Mouse (Mus musculus) neural tube, embryonic 13.5 days (tissue): Measurements from ENCODE around the gene Nr4a3. TPM values are rescaled to one million over a fixed set of nuclear protein-coding genes. Genes with fewer than 3 reads are reported as not detected.

Experiments used
- ATAC-seq: fragments of 200-750 bp; cut with Nextera tagmentation; 2 replicates; pipeline ENCODE4 v1.8.0; 2017; ENCODE audit warnings: low read depth, mild to moderate bottlenecking, moderate TSS enrichment, moderate library complexity
- H3K27ac ChIP-seq: fragments of 300-500 bp; sonication (generic); replicated peaks from 2 replicates; pipeline ENCODE4 v1.5.1; 2015; ENCODE audit warnings: moderate library complexity, mild to moderate bottlenecking, inconsistent platforms
- H3K27me3 ChIP-seq: fragments of 300-500 bp; sonication (generic); 2 replicates; pipeline ENCODE4 v1.6.1; 2015; ENCODE audit warnings: mild to moderate bottlenecking, inconsistent platforms
- H3K36me3 ChIP-seq: fragments of 300-500 bp; sonication (generic); 2 replicates; pipeline ENCODE4 v1.6.1; 2015; ENCODE audit warnings: mild to moderate bottlenecking, inconsistent platforms
- H3K4me1 ChIP-seq: fragments of 300-500 bp; sonication (generic); replicated peaks from 2 replicates; pipeline ENCODE4 v1.6.1; 2015; ENCODE audit warnings: inconsistent platforms
- H3K4me2 ChIP-seq: fragments of 300-500 bp; sonication (generic); 2 replicates; pipeline ENCODE4 v1.6.1; 2015; ENCODE audit warnings: inconsistent platforms, mild to moderate bottlenecking, moderate library complexity
- H3K4me3 ChIP-seq: fragments of 300-500 bp; sonication (generic); 2 replicates; pipeline ENCODE4 v1.5.1; 2015; ENCODE audit warnings: mild to moderate bottlenecking, inconsistent platforms
- H3K9ac ChIP-seq: fragments of 300-500 bp; sonication (generic); 2 replicates; pipeline ENCODE4 v1.6.1; 2015; ENCODE audit warnings: moderate library complexity, mild to moderate bottlenecking, inconsistent platforms
- H3K9me3 ChIP-seq: fragments of 300-500 bp; sonication (generic); 2 replicates; pipeline ENCODE4 v1.6.1; 2016; ENCODE audit warnings: inconsistent platforms
- WGBS: fragments of 180-500 bp; shearing (Covaris S2); methylation state at CpG from one replicate; pipeline ENCODE4 v1.1.7; 2015; 5-methylcytosine and 5-hydroxymethylcytosine counted together
- polyA plus RNA-seq: library from polyadenylated mRNA; unstranded; fragments of >200 nt; fragmentation: Nextera tagmentation; extraction: Ambion mirVana; gene quantifications from 2 replicates; pipeline ENCODE4 v1.2.1, GENCODE M21; 2015

The Nr4a3 gene
- polyA plus RNA-seq, 1 experiment from 2014 or later = 0.91 TPM

GRCm38 (mm10) chr4:48079285-48080039 is 34.5 kb downstream of the Nr4a3 start:
- no peaks in the 10 kb centered on the region for H3K27me3 ChIP-seq
- ATAC-seq = no peak
- 59% methylated on average over 8 of the region's 8 CpGs for WGBS
- H3K27ac ChIP-seq = no peak overlapping the region
- H3K4me3 ChIP-seq = no peak overlapping the region
- H3K9me3 ChIP-seq = no peaks in the 10 kb centered on the region
- no peak overlapping the region for H3K9ac ChIP-seq
- no peaks in the 10 kb centered on the region for H3K36me3 ChIP-seq
- peaks cover 24% of the 10 kb centered on the region for H3K4me1 ChIP-seq
- H3K4me2 ChIP-seq = no peak overlapping the region

- Histone ChIP-seq H3K9me3 (no peaks in the 10 kb centered on the region), H3K4me3 (no peak overlapping the region), H3K27ac (no peak overlapping the region), H3K4me1 (peaks cover 9% of the 10 kb centered on the region), H3K36me3 (no peaks in the 10 kb centered on the region), H3K9ac (no peak overlapping the region), H3K27me3 (no peaks in the 10 kb centered on the region), H3K4me2 (no peak overlapping the region)
- ATAC-seq = no peak
- 90% methylated on average over 4 of the region's 4 CpGs for WGBS
Measured at GRCm38 (mm10) chr4:48083452-48083851, 38.5 kb downstream of the Nr4a3 start.

GRCm38 (mm10) chr4:48086609-48087008 is 41.7 kb downstream of the Nr4a3 start:
- no peaks in the 10 kb centered on the region for H3K27me3 ChIP-seq
- H3K27ac ChIP-seq = 0 out of 2 replicates have a peak overlapping the region, but pooled peaks have one; percentile 2
- H3K4me2 ChIP-seq = no peak overlapping the region
- 55% methylated on average over 6 of the region's 6 CpGs for WGBS
- ATAC-seq = 0 out of 2 replicates have a peak, but pooled peaks have one; percentile 36
- H3K36me3 ChIP-seq = no peaks in the 10 kb centered on the region
- no peak overlapping the region for H3K9ac ChIP-seq
- no peak overlapping the region for H3K4me3 ChIP-seq
- no peaks in the 10 kb centered on the region for H3K9me3 ChIP-seq
- H3K4me1 ChIP-seq = no peaks in the 10 kb centered on the region

- WGBS = 86% methylated on average over 6 of the region's 6 CpGs
- Histone ChIP-seq H3K4me3 (no peak overlapping the region), H3K9ac (no peak overlapping the region), H3K9me3 (no peaks in the 10 kb centered on the region), H3K27ac (no peak overlapping the region), H3K4me2 (no peak overlapping the region), H3K4me1 (no peaks in the 10 kb centered on the region), H3K36me3 (no peaks in the 10 kb centered on the region), H3K27me3 (no peaks in the 10 kb centered on the region)
- no peak for ATAC-seq
Measured at GRCm38 (mm10) chr4:48087497-48087896, 42.5 kb downstream of the Nr4a3 start.

- no peak for ATAC-seq
- 86% methylated on average over 3 of the region's 3 CpGs for WGBS
- H3K27ac ChIP-seq = no peak overlapping the region
- H3K4me2 ChIP-seq = no peak overlapping the region
- H3K27me3 ChIP-seq = no peaks in the 10 kb centered on the region
- no peaks in the 10 kb centered on the region for H3K36me3 ChIP-seq
- no peaks in the 10 kb centered on the region for H3K4me1 ChIP-seq
- no peak overlapping the region for H3K4me3 ChIP-seq
- no peak overlapping the region for H3K9ac ChIP-seq
- no peaks in the 10 kb centered on the region for H3K9me3 ChIP-seq
Measured at GRCm38 (mm10) chr4:48093221-48093620, 48.3 kb downstream of the Nr4a3 start.

GRCm38 (mm10) chr4:48100217-48100616 is 55.3 kb downstream of the Nr4a3 start:
- Histone ChIP-seq H3K36me3 (no peaks in the 10 kb centered on the region), H3K4me2 (no peak overlapping the region), H3K9me3 (no peaks in the 10 kb centered on the region), H3K27me3 (no peaks in the 10 kb centered on the region), H3K4me3 (no peak overlapping the region), H3K9ac (no peak overlapping the region), H3K4me1 (no peaks in the 10 kb centered on the region), H3K27ac (no peak overlapping the region)
- ATAC-seq = no peak
- 89% methylated on average over 8 of the region's 8 CpGs for WGBS

GRCm38 (mm10) chr4:48101981-48102380 is 57.0 kb downstream of the Nr4a3 start:
- Histone ChIP-seq H3K4me1 (no peaks in the 10 kb centered on the region), H3K4me2 (no peak overlapping the region), H3K27ac (no peak overlapping the region), H3K9me3 (no peaks in the 10 kb centered on the region), H3K27me3 (no peaks in the 10 kb centered on the region), H3K9ac (no peak overlapping the region), H3K36me3 (no peaks in the 10 kb centered on the region), H3K4me3 (no peak overlapping the region)
- 62% methylated on average over 2 of the region's 2 CpGs for WGBS
- no peak for ATAC-seq

GRCm38 (mm10) chr4:48105387-48105786 is 60.4 kb downstream of the Nr4a3 start:
- H3K4me2 ChIP-seq = no peak overlapping the region
- H3K4me1 ChIP-seq = no peaks in the 10 kb centered on the region
- H3K9me3 ChIP-seq = no peaks in the 10 kb centered on the region
- H3K27ac ChIP-seq = no peak overlapping the region
- H3K36me3 ChIP-seq = no peaks in the 10 kb centered on the region
- 65% methylated on average over 5 of the region's 5 CpGs for WGBS
- no peak overlapping the region for H3K4me3 ChIP-seq
- H3K9ac ChIP-seq = no peak overlapping the region
- no peak for ATAC-seq
- no peaks in the 10 kb centered on the region for H3K27me3 ChIP-seq

- Histone ChIP-seq H3K36me3 (no peaks in the 10 kb centered on the region), H3K4me3 (no peak overlapping the region), H3K4me1 (no peaks in the 10 kb centered on the region), H3K27me3 (no peaks in the 10 kb centered on the region), H3K4me2 (no peak overlapping the region), H3K27ac (no peak overlapping the region), H3K9me3 (no peaks in the 10 kb centered on the region), H3K9ac (no peak overlapping the region)
- ATAC-seq = no peak
- 91% methylated on average over 6 of the region's 6 CpGs for WGBS
Measured at GRCm38 (mm10) chr4:48107086-48107485, 62.1 kb downstream of the Nr4a3 start.

GRCm38 (mm10) chr4:48108591-48108990 is 63.6 kb downstream of the Nr4a3 start:
- no peak overlapping the region for H3K4me2 ChIP-seq
- no peak overlapping the region for H3K27ac ChIP-seq
- ATAC-seq = no peak
- H3K4me1 ChIP-seq = no peaks in the 10 kb centered on the region
- no peak overlapping the region for H3K4me3 ChIP-seq
- H3K36me3 ChIP-seq = no peaks in the 10 kb centered on the region
- no peak overlapping the region for H3K9ac ChIP-seq
- WGBS = 73% methylated on average over 2 of the region's 2 CpGs
- H3K27me3 ChIP-seq = no peaks in the 10 kb centered on the region
- no peaks in the 10 kb centered on the region for H3K9me3 ChIP-seq

- H3K27ac ChIP-seq = no peak overlapping the region
- H3K4me3 ChIP-seq = no peak overlapping the region
- H3K9ac ChIP-seq = no peak overlapping the region
- H3K4me2 ChIP-seq = no peak overlapping the region
- no peaks in the 10 kb centered on the region for H3K9me3 ChIP-seq
- H3K27me3 ChIP-seq = no peaks in the 10 kb centered on the region
- H3K4me1 ChIP-seq = no peaks in the 10 kb centered on the region
- ATAC-seq = no peak
- WGBS = 85% methylated on average over 3 of the region's 3 CpGs
- no peaks in the 10 kb centered on the region for H3K36me3 ChIP-seq
Measured at GRCm38 (mm10) chr4:48110331-48110730, 65.4 kb downstream of the Nr4a3 start.

GRCm38 (mm10) chr4:48116191-48116590 is 71.2 kb downstream of the Nr4a3 start:
- Histone ChIP-seq H3K4me1 (no peaks in the 10 kb centered on the region), H3K27ac (no peak overlapping the region), H3K4me2 (no peak overlapping the region), H3K27me3 (no peaks in the 10 kb centered on the region), H3K9me3 (no peaks in the 10 kb centered on the region), H3K9ac (no peak overlapping the region), H3K36me3 (no peaks in the 10 kb centered on the region), H3K4me3 (no peak overlapping the region)
- 67% methylated on average over 4 of the region's 4 CpGs for WGBS
- no peak for ATAC-seq

- peak; percentile 86 for ATAC-seq
- no peak overlapping the region for H3K27ac ChIP-seq
- no peaks in the 10 kb centered on the region for H3K36me3 ChIP-seq
- WGBS = 5% methylated on average over 9 of the region's 9 CpGs
- peak overlapping the region; percentile 81 for H3K4me2 ChIP-seq
- no peaks in the 10 kb centered on the region for H3K9me3 ChIP-seq
- H3K4me1 ChIP-seq = peaks cover 8% of the 10 kb centered on the region
- peak overlapping the region; percentile 89; the same call in 1 of the 2 replicates for H3K9ac ChIP-seq
- peak overlapping the region; percentile 84 for H3K4me3 ChIP-seq
- H3K27me3 ChIP-seq = peaks cover 4% of the 10 kb centered on the region; the same call in 1 of the 2 replicates
Measured at GRCm38 (mm10) chr4:48124416-48124772, 79.4 kb downstream of the Nr4a3 start.
